Mouse (Mus musculus): Measurements from ENCODE around the gene Hccs. TPM values are rescaled to one million over a fixed set of nuclear protein-coding genes. Genes with fewer than 3 reads are reported as not detected.

Gene Hccs
- polyA plus RNA-seq (2012; rRNA removed): 10.5 and 11.4 TPM in 2 replicates

GRCm38 (mm10) chrX:169319945-169320667, at the start of gene Hccs:
Gene Hccs (minus strand): TSS chrX:169320372.

Other genes with a start within 250 kb of the Hccs start
- not detected in 2 replicates for gene Amelx, start 133.2 kb downstream of the Hccs start, polyA plus RNA-seq (2012; rRNA removed)